Mouse (Mus musculus): ENCODE results near the gene Kank4.

GRCm38 (mm10) chr4:98743209-98743905, 74.0 kb downstream of the Kank4 start:
- TF ChIP-seq CTCF (IDR thresholded peaks at IDR 0.05; ENCODE audit: low read depth) (no peak), EP300 (IDR thresholded peaks at IDR 0.05; ENCODE audit: low read depth) (no peak)

All from liver, postnatal 0 days (tissue).